Mouse (Mus musculus) embryo, embryonic 11 days (tissue): ENCODE data around the gene Helb.
"Not testable (repeated sequence)": the region's sequence is repeated elsewhere in the genome, so short reads cannot be mapped to it uniquely, and the experiment has no call there.

Source experiments
- DNase-seq: peaks from one replicate; pipeline ENCODE4 v3.0.0-alpha.2; 2015

Helb gene

DNA sequence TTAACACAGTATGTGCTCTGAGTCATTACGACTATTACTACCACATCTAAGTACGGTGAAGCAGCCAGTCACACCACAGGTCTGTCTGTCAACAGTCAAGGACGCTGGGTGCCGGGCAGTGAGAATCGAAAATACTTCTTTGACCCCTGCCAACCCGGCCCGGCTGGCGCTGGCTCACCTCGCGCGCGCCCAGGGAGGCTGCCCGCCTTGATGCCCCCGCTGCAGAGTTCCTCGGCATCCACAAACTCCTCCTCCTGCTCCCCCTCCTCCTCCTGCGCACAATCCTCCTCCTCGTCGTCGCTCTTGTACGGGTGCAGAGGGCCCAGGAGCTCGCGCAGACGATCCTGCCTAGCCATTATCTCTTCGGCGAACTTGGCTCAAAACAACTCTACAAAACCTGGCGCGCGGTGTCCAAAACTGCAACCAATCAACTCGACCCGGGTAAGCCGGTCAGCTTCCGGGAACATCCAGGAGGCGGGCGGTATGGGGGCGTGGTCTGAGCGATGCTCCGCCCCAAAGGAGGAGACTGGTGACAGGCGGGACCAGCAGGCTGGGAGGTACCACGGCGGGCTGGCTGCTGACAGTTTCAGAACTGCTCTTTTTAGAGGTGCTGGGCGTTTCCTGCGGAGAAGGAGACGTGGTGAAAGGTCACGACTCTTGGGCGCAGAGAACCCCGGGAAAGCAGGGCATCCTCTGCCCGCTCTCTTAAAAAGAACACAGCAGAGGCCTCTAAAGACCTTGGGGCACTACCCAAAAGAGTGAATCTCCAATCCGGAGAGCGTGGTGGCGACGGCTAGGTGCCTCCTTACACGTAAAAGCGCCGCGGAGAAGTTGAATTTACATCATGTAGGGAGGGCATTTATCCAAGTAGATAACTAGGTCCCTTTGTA, at the start of gene Helb:
TSS of gene Helb (minus strand) at position 481 of the 890 bp plus-strand sequence.
- DNase-seq, result peak; percentile 96

DNA sequence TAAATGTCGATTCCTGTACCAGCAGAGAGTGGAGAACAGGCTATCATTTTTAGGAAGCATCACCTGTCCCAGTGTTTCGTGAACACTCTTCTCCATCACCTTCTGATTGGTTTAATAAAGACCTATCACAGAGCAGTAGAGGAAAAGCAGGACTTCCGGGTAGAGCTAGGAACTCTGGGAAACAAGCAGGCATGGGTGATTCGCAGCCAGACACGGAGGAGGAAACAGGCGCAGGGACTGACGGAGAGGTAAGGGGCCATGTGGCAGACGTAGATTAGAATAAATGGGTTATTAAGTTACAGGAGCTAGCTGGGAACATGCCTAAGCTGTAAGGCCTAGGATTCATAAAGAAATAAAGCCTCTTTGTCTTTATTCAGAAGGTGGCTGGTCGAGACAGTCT, 47.7 kb upstream of the Helb start:
- no peak for DNase-seq

DNA sequence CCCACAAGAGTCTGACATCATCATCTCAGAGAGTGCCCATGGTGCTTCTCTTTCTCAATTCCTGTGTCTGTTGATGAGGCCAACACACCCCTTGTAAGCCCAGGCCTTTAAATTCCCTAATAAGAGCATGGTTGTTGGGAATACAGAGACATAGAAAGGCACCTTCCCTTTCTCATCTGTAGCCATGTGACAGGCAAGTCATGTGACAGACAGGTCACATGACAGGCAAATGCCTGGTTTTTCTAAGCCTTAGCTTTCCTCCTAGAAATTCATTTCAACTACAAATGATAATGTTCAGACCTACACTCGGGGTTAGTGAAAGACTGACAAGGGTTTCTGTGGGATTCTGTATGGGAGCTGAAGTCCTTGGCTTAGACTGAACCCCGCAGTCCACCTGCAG, 41.1 kb upstream of the Helb start:
- no peak for DNase-seq

DNA sequence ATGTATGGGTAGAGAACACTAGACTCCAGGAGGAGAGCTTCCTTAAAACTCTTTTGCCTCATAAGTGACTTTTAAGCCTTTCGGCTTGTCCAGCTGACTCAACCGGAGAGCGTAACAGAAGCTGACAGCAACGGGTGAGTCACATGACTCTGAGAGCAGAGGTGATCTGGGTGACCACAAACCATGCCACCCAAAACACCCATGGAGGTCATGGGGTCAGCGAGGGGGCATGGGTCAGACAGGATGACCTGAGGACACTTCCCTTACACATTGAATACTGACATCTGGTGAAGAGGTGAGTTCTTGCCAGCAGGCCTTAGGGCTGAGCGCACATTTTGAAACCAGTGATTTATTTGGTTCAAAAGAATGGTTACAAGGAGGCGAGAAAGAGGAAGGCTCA, 38.9 kb upstream of the Helb start:
- DNase-seq, result no peak

DNA sequence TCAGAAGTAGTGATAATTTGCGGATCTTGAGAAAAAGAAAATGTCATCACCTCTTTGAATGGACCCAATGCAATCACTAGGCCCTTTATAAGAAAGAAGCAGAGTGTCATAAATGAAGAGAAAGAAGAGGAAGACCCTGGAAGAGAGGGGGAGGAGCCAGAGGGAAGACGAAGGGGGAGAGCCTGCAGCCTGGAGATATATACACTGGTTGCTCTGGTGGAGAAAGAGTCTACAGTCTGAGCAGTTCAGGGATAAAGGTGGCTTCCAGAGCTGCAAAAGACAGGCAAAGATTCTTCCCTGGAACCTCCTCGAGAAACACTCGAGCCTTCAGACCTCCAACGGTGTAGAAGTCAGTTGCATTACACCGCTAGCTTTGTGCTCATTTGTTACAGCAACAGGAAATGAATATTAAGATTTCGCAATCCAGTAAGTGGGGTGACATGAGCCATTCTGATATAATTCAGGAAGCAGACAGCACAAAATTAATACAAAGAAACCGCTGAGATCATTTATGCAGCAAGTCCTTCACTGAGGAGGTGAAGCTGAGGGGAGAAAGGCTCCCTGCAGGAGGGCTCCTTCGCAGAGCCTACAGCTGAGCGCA, 28.2 kb upstream of the Helb start:
- DNase-seq, result no peak

DNA sequence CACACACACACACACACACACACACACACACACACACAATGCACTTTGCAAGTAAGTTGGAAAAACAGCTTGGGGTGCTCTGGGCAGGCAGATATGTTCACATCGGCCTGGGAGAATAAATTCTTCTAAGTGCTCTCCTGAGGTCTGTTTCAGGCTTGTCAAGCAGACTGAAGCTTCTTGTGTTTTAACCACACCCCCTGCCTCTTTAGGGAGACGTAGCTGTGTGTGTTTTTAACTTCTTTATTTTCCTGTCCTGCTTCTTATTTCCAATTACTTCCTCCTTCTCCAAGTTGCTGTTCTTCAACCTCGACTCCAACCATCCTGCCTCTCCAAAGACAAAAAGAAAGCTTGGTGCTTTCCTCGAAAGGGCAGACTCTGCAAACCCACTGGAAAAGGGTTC, 27.4 kb upstream of the Helb start:
- DNase-seq, result no peak

DNA sequence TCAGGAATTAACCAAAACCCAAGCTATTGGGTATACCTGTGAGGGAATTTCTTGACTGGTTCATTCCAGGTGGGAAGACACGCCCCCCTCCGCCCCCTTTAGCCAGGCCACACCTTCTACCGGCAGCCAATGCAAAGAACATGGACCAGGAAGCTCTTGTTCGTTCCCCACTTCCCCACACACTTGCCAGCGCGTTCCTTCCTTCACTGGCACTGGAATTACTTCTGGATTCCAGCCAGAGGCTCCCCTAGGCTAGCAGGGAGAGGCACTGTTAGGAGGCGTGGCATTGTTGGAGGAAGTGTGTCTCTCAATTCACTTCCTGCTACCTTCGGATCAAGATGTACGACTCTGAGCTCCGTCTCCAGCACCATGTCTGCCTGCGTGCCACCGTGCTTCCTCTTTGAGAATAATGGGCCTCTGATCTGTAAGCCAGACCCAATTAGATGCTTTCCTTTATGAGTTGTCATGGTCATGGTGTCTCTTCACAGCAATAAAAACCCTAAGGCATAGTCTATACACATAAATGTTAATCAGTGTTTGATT, 23.3 kb upstream of the Helb start:
- DNase-seq, result no peak

DNA sequence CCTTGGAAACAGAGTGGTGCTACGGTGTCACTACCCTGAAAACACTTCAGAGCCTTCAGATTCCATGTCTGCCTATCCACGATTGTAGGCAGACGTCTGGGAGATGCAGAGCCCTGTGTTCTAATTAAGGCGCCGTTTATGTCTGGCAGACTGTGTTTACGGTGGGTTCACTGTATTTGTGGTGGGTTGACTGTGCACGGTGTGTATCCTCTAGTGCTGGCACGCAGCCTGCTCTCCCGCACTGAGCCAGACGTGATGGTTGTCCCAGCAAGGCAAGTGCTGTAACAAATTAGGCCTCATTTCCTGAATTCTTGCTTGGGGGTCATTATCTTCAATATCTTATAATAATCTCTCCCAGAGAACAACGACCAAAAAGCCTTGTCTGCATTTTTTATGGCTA, 20.9 kb upstream of the Helb start:
- DNase-seq, result no peak

DNA sequence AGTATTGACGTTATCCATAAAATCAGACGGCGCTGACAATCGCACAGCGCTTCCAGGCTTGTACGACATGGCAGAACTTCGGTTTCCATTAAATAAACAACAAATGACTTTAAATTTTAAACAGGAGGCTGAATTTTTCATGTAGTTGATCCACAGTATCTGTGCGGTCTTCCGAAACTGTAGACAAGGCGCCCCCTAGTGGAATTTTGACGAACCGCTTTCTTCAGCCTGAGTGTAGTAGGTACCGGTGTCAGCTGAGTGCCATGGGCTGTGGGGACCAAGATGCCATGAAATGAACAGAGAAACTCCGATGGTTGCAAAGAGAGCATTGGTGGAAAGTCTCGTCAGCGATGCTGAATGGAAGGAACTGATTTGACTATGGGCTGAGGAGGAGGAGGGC, 17.8 kb upstream of the Helb start:
- DNase-seq, result peak; percentile 55

DNA sequence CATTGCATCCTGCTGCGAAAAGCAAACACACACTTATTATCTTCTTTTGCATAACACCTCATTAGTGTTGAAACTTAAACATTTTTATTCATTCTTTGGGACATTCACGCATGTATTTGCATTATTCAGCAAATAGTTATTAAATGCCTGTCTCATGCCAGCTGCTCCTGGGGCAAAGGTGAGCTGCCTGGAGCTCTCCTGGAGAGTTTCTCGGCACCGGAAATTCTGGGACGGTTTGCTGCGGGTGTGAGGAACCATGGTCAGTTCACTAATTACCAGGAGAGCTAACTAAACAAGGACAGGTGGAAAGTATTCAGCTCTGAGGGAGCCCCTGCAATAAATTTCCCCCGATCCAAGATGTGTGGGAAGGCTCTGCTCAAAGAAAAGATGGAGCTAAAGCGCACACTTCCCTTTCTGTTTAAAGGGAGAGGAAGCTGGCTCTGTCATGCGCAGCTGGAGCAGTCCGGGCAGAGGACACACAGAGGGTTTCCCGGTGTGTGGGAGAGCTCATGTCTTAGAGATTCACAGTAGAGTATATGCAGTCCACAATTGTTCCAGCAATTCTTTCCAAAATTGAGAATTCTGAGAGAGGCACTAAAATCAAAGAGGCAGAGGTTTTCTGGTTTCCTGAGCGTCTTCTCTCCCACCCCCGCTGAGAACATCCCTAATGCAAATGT, 16.0 kb upstream of the Helb start:
- no peak for DNase-seq

DNA sequence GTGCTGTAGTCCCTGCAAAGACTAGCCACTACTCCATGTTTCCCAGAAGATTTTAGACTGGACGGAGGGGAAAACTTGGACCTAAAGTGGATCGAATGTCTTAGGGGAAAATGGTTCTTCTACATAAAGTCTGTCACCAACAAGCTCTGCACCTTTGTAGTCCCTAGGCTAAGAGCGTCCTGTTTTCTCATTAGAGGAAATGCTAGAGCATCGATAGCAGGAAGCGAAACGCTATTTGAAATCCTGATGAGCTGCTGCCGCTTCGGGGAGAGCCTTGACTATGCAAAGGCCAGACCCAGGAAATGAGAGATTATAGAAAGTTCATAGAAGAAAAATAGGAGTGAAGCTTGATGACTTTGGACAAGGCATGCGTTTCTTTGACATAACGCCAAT, 12.7 kb upstream of the Helb start:
- DNase-seq, result no peak

DNA sequence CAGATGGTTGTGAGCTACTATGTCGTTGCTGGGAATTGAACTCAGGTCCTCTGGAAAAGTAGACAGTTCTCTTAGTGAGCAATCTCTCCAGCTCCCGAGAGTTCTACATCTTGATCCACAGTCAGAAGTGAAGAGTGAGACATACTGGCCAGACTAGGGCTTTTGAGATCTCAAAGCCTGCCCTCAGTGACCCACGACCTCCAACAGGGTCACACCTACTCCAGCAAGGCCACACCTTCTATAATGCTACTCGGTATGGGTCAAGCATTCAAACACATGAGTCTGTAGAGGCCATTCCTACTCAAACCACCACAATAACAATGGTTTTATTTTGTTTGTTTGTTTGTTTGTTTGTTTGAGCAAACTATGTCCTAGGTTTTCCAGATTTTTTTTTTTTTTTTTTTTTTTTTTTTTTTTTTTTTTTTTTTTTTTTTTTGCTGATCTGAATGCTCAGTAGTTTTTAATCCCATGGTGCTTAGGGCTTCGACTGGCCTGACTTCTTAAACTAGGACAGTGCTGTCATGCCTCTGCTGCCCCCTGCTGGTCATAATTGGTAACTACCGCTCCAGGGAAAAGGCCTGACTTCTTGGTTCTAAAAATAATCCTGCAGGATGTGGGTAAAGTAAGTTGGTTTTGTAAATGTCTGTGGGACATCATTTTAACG, 12.1 kb upstream of the Helb start:
- DNase-seq, result peak; percentile 82

DNA sequence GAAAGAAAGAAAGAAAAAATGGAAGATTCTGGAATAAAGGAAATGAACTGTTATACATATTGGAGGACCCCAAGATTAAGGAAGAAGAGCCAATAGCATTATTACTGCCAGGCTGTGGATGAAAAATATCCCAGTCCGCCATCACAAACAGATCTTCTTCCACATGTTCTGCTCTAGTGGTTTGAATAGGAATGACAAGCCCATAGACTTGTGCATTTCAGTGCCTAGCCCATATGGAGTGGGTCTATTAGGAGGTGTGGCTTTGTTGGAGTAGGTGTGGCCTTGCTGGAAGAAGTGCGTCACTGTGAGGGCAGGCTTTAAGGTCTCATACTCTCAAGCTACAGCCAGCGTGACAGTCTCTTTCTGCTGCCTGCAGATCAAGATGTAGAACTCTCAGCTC, 10.9 kb upstream of the Helb start:
- DNase-seq, result no peak

DNA sequence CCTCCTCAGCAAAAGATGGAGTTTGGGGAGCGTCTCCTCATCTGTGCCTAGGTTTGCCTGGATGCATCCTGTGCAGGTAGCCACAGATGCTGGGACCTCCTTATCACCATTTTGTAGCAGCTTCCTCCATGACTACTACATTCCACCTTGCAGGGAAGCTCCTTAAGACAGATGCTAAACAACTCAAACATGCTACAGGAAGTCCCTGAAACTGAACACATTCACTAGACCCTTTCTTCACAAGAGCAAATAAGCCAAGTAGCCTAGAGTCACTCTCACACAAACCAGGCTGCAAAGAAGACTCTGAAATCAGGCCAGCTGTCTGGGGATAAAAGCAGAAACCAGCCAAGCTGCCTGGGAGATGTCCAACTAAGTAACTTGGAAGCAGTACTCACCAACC, 2.5 kb upstream of the Helb start:
- DNase-seq, result no peak

DNA sequence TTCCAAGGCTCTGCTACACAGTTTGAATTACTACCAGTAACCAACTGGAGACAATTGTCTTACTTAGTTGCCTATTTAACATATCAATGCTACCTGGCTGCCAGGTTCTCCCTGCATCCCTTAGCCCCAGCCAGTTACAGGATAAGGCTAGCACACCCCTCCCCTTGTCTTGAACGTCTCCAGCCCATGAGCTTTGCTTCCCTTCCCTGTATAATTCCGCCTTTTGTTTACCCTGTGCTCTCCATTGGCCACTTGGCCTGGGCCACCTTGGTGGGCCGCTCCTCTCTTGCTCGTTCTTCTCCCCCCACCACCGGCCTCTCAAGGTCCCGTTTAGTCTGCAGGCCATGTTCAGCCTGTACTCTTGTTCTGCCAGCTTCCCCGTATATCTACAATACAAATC, 1.7 kb upstream of the Helb start:
- DNase-seq, result no peak

DNA sequence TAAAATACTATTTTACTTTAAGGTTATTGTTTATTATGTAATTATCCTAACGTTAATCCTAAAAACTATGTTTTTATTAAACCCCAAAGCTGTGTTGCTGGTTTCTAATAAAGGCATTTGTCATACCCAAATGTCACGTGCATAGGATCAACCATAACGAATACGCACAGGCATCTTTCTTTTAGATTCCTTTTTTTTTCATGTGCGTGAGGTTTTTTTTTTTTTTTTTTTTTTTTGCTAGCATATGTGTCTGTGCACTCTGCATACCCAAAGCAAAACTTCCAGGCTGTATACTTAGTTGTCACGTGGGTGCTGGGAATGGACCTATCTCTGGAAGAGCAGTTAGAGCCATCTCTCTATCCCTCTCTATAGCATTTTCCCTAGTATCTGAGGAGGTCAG, 1.2 kb upstream of the Helb start:
- no peak for DNase-seq

DNA sequence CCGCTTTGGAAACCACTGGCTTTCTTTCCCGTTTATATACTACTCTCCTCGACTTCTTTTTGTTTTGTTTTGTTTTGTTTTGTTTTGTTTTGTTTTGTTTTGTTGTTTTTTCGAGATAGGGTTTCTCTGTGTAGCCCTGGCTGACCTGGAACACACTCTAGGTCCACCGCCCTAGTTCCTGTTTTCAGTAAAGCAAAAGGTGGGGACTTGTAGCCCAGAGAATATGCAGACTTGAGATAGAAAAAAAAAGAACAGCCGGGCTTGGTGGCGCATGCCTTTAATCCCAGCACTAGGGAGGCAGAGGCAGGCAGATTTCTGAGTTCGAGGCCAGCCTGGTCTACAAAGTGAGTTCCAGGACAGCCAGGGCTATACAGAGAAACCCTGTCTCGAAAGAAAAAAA, 695 bp upstream of the Helb start:
- DNase-seq, result not testable (repeated sequence)

DNA sequence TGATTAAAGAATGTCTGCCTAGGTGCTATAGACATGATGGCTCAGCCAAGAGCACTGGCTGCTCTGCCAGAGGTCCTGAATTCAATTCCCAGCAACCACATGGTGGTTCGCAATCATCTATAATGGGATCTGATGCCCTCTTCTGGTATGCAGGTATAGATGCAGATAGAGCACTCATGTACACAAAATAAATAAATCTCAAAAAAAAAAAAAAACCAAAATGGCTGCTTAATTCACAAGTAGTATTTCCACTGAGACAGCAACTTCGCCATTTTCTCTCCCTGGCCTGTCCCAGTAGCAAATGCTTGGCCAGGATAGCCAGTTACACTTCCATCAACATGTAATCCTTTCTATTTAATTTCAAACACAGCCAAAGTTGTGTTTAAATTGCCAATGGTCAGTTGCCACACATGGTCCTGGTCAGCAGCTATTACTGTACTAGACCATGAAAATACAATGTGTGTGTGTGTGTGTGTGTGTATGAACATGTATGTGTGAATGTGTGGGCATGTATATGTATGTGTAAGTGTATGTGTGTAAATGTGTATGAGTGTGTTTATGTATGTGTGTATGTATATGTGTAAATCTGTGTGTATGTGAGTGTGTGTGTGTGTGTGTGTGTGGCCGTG, 982 bp downstream of the Helb start:
- DNase-seq, result no peak

DNA sequence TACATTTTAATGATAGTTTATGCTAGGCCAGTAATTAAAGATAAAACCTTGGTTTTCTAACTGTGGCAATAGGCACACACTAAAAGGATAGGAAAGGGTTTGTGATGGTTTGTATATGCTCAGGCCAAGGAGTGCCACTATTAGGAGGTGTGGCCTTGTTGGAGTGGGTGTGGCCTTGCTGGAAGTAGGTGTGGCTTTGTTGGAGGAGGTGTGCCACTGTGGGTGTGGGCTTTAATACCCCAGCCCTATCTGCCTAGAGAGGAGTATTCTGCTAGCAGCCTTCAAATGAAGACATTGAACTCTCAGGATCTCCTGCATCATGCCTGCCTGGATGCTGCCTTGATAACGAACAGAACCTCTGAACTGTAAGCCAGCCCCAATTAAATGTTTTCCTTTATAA, 12.0 kb downstream of the Helb start:
- DNase-seq, result no peak

DNA sequence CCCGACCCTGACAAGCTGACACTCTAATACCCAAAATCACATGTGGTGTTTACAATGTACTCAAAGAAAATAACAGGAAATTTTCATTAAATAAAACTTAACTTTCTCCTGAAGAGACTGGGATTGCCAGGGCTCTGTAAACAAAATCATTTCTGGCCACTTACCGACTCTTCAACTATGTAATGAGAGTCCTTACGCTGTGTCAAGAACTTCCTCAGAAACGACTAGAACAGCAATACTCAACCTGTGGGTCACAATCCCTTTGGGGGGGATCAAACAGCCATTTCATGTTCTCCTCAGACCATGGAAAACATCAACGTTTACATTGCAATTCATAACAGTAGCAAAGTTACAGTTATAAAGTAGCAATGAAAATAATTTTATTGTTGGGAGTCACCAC, 15.2 kb downstream of the Helb start:
- DNase-seq, result no peak

DNA sequence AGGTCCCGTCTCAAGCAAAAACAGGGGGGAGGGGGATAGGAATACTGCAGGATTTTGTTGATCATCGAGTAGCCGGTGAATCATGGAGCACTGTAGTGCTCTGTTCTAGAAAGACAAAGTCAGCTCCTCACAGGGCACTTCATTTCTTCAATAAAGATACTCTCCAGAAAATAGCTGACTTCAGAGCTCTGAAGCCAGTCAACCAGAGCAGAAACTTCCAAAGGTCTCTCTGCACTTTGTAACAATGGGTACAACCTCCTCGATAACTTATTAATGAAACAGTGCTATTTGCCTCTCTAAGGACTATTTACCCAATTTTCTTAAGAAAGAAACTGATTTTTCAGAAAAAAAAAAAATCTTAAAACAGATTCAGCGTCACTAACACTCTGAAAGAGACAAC, 17.1 kb downstream of the Helb start:
- no peak for DNase-seq

DNA sequence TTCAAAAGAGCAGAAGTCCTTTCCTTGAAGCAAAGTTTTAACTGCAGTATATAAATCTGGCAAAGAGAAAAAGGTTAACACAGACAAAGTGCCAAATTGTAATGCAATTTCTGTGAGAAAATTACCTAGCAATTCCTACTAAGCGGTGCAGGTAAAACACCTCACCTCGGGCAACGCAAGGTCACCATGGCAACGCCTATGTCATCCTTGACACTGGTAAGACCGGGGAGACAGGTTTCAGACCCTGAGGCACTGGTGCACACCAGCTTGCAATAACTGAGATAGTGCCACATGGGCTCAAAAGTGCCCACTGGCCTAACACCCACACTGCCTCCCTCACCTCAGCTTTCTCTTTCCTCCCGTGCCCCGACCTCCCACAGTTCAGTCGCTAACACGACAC, 17.7 kb downstream of the Helb start:
- peak; percentile 16 for DNase-seq

DNA sequence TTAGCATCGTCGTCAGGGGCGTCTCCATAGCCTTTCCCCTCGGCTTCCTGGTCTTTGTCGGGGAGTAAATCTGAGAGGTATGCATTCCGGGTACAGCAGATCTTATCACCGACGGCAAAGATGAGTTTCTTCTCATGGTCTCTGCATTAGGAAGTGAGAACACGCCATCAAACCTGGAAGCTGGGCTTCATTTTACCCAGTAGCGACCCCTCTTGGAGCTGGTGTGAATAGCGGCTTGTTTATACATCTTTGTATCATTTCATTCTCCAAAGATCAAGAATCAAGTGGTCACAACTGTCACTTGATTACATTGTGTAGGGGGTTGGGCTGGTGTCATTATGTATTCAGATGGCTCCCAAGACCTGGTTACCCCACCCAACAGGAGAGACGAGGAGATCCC, 20.2 kb downstream of the Helb start:
- DNase-seq, result no peak
